Mouse (Mus musculus) midbrain, embryonic 10.5 days (tissue): ENCODE measurements at regions not wholly inside any gene's neighbourhood (a gene's known extent, or its start where the extent isn't known, plus 50 kb on each side); places are given as distances from the start of the nearest gene placed in this dataset.

Experiments used
- DNase-seq: peaks from one replicate; pipeline ENCODE4 v3.0.0-alpha.2; 2017; ENCODE audit warnings: low spot score
- H3K27ac ChIP-seq: fragments of 300-500 bp; sonication (generic); replicated peaks from 2 replicates; pipeline ENCODE4 v1.5.1; 2016; ENCODE audit warnings: mild to moderate bottlenecking
- H3K27me3 ChIP-seq: fragments of 300-500 bp; sonication (generic); 2 replicates; pipeline ENCODE4 v1.6.1; 2016; ENCODE audit warnings: low read depth, mild to moderate bottlenecking; ENCODE audit not compliant: poor library complexity, severe bottlenecking
- H3K36me3 ChIP-seq: fragments of 300-500 bp; sonication (generic); 2 replicates; pipeline ENCODE4 v1.6.1; 2016; ENCODE audit warnings: mild to moderate bottlenecking, moderate library complexity
- H3K4me1 ChIP-seq: fragments of 300-500 bp; sonication (generic); 2 replicates; pipeline ENCODE4 v1.6.1; 2016
- H3K4me3 ChIP-seq: fragments of 300-500 bp; sonication (generic); 2 replicates; pipeline ENCODE4 v1.5.1; 2016; ENCODE audit warnings: mild to moderate bottlenecking, moderate library complexity
- H3K9me3 ChIP-seq: fragments of 300-500 bp; sonication (generic); replicated peaks from 2 replicates; pipeline ENCODE4 v1.6.1; 2016; ENCODE audit warnings: mild to moderate bottlenecking
- WGBS: fragments of 180-500 bp; shearing (Covaris S2); methylation state at CpG from one replicate; pipeline ENCODE4 v1.1.7; 2016; 5-methylcytosine and 5-hydroxymethylcytosine counted together

- no peaks in the 10 kb centered on the region for H3K4me1 ChIP-seq
- H3K9me3 ChIP-seq = no peaks in the 10 kb centered on the region
- H3K27me3 ChIP-seq = no peaks in the 10 kb centered on the region
- no peak overlapping the region for H3K27ac ChIP-seq
- no peak for DNase-seq
- no peak overlapping the region for H3K4me3 ChIP-seq
- WGBS = 88% methylated on average over 1 of the region's 1 CpGs
- H3K36me3 ChIP-seq = no peaks in the 10 kb centered on the region
Measured at GRCm38 (mm10) chr17:3803507-3803906, 107.4 kb upstream of the Nox3 start.

GRCm38 (mm10) chr17:3792597-3792996 lies 96.5 kb upstream of the Nox3 start:
- no peaks in the 10 kb centered on the region for H3K36me3 ChIP-seq
- peak; percentile 16 for DNase-seq
- H3K4me1 ChIP-seq = no peaks in the 10 kb centered on the region
- WGBS = 33% methylated on average over 2 of the region's 2 CpGs
- H3K4me3 ChIP-seq = no peak overlapping the region
- H3K27me3 ChIP-seq = no peaks in the 10 kb centered on the region
- H3K9me3 ChIP-seq = no peaks in the 10 kb centered on the region
- H3K27ac ChIP-seq = no peak overlapping the region

- Histone ChIP-seq H3K27ac (no peak overlapping the region), H3K27me3 (no peaks in the 10 kb centered on the region), H3K36me3 (no peaks in the 10 kb centered on the region), H3K4me3 (no peak overlapping the region), H3K9me3 (no peaks in the 10 kb centered on the region), H3K4me1 (peaks cover 2% of the 10 kb centered on the region; the same call in 1 of the 2 replicates)
- WGBS = 18% methylated on average over 1 of the region's 1 CpGs
- no peak for DNase-seq
Measured at GRCm38 (mm10) chr17:3782156-3782555, 86.1 kb upstream of the Nox3 start.

GRCm38 (mm10) chr17:3777691-3778090 lies 81.6 kb upstream of the Nox3 start:
- DNase-seq = no peak
- H3K27me3 ChIP-seq = no peaks in the 10 kb centered on the region

GRCm38 (mm10) chr17:3747808-3748335 lies 51.8 kb upstream of the Nox3 start:
- no peak overlapping the region for H3K27ac ChIP-seq
- no peaks in the 10 kb centered on the region for H3K36me3 ChIP-seq
- H3K27me3 ChIP-seq = no peaks in the 10 kb centered on the region
- no peaks in the 10 kb centered on the region for H3K4me1 ChIP-seq
- 89% methylated on average over 8 of the region's 8 CpGs for WGBS
- H3K9me3 ChIP-seq = no peaks in the 10 kb centered on the region
- H3K4me3 ChIP-seq = no peak overlapping the region
- DNase-seq = no peak

More at GRCm38 (mm10) chr17:3777691-3778090, 81.6 kb upstream of the Nox3 start:
- H3K9me3 ChIP-seq = no peaks in the 10 kb centered on the region
- no peaks in the 10 kb centered on the region for H3K36me3 ChIP-seq
- H3K4me1 ChIP-seq = peaks cover 8% of the 10 kb centered on the region
- no peak overlapping the region for H3K4me3 ChIP-seq
- H3K27ac ChIP-seq = no peak overlapping the region
